Mouse (Mus musculus) ES-E14 (cell line): ENCODE measurements around the gene Arih2.

Experiments used
- CHD2 ChIP-seq: IDR thresholded peaks from 2 replicates; pipeline ENCODE4 v1.6.1; 2014; ENCODE audit warnings: mild to moderate bottlenecking, low read depth, low read length, inconsistent platforms
- HCFC1 ChIP-seq: IDR thresholded peaks from 2 replicates; pipeline ENCODE4 v1.6.1; 2012; ENCODE audit warnings: low read length, inconsistent platforms, borderline replicate concordance; ENCODE audit not compliant: insufficient read depth
- MAFK ChIP-seq: IDR thresholded peaks from 2 replicates; pipeline ENCODE4 v1.6.1; 2014; ENCODE audit warnings: mild to moderate bottlenecking, low read depth, low read length, inconsistent platforms; ENCODE audit not compliant: insufficient read depth
- ZC3H11A ChIP-seq: IDR thresholded peaks from 2 replicates; pipeline ENCODE4 v1.6.1; 2012; ENCODE audit warnings: low read depth, mild to moderate bottlenecking, inconsistent platforms, low read length, borderline replicate concordance
- ZNF384 ChIP-seq: IDR thresholded peaks from 2 replicates; pipeline ENCODE4 v1.6.1; 2012; ENCODE audit warnings: low read depth, low read length, inconsistent platforms

DNA sequence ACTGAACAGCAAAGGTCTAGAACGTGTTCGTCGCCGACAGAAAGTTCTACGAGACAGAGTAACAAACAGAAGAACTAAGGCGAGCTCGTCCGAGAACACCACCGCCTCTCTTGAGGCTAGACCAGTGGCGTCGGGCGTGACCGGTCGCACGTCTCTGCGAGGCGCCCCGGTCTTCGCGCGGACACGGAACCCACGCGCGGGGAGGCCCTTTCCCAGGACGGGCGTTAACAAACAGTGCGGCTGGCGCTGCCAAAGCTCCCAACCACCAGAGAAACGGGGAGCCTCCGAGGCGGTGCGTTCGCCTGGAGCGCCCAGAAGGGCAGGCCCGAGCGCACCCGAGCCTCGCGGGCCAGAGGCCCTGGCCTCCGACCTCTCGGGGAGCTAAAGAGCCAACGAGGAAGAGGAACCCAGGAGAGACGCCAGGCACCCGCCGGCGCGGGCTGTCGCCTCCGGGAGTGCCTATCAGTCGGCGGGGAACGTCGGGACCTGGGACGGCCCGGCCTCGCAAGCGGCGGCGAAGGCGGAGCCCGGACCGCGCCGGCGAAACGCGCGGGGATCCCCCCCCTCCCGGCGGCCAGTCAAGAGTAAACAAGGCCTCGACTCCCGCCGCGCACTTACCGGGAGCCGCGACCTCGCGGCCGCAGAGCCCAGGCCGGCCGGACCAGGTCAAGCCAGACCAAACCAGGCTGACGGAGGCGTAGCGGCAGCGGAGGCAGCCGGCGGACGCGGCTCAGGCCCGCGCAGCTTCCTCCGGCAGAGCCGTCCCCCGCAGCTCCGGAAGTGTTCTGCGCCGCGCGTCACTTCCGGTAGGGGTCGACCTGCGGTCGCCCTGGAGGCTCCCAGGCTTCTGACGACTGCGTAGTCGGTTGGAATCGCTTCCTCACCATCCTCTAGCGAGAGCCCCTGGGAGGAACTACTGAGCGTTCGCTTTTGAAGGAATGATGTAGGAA is at the start of gene Arih2:
- TF ChIP-seq HCFC1, result peak; percentile 64; the same call in 1 of the 2 replicates
- no peak for TF ChIP-seq CHD2
- TF ChIP-seq ZNF384, result no peak
- TF ChIP-seq MAFK, result no peak
- TF ChIP-seq ZC3H11A, result no peak
